Mouse (Mus musculus) retina, postnatal 1 day (tissue): ENCODE data around the gene Rbm20.

Experiments used
- DNase-seq: peaks from one replicate; pipeline ENCODE4 v3.0.0-alpha.2; 2012

Gene Rbm20

GRCm38 (mm10) chr19:53724053-53724452 lies 46.9 kb downstream of the Rbm20 start:
- no peak for DNase-seq

- DNase-seq = peak; percentile 36
Measured at GRCm38 (mm10) chr19:53726340-53726739, 49.2 kb downstream of the Rbm20 start.

DNA sequence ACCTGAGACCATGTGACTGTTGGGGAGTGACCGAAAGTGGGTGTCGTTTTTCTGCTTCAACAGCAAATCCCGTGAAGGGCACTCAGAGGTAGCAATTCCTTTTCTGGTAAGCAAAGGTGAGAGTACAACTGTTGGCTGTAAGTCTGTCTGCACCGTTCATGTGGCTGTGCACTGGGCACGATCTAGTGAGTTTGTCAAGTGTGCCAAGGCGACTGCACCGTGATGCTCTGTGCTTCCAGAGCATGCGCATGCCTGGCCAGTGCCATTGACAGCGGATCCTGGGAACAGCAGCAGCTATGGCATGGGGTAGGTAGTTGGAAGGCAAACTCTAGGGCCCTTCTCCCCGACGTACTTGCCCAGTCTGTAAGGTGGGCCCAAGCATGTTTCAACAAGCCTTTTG lies 49.6 kb downstream of the Rbm20 start:
- no peak for DNase-seq

DNA sequence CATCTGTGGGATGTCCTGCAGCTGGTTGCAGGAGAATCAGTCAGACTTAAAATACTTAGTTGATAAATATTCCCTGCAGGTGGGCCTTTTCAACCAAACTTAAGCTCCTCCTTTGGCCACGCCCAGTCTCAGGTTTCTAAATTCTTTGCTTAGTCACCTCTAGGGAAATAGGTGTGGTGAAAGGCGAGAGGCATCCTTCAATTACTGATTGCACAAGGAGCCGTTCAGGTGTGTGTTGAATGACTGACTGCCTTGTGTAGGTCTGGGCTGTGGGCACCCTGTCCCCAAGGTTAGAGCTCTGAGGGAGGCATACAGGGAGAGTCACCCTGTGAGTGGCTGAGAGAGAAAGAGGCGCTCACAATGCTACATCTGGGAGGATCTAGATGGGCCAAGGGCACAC lies 50.2 kb downstream of the Rbm20 start:
- no peak for DNase-seq

DNA sequence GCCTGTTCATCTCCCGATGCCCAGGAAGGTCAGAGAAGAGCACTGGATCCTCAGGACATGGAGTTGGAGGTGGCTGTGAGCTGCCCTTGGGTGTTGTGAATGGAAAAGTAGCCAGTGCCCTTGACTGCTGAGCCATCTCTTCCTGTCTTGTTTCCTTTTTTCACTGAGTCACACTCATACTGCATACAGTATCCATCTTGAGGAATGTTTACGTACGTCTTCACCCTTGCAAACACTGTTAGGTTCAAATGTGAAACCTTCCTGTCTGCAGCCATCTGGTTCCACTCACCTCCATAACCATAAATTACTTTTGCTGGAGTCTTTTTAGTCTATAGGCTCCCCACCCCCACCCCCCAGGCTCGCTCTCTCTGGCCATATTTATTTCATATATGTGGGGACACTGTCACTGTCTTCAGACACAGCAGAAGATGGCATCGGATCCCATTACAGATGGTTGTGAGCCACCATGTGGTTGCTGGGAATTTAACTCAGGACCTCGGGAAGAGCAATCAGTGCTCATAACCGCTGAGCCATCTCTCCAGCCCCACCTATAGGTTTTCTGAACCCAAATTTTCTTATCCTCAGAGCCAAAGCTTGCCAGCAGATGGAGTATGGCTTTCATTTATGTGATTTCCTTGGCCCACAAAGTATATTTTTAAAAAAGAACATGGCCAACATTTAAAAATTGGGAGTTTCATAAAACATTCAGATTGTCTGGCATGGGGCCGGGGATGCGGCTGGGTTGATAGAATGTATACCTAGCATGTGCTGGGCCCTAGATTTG lies 51.0 kb downstream of the Rbm20 start:
- no peak for DNase-seq

DNA sequence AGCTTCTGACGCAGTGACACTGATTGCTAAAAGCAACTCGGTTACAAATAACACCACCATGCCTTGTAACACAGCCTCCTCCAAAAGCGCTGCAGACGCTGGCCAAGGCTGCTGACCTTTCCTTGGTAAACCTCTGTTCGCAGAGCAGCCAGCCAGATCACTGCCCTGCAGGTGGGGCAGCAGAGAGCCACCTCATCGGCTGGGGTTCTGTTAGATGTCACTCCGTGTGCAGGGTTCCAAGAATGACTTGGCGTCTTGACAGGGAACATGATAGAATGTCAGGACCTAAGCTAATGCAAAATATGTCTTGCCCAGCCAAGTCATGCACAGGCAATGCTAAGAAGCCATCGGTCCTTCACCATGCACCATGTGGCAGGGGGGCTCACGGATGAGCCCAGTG lies 52.8 kb downstream of the Rbm20 start:
- DNase-seq = no peak

DNA sequence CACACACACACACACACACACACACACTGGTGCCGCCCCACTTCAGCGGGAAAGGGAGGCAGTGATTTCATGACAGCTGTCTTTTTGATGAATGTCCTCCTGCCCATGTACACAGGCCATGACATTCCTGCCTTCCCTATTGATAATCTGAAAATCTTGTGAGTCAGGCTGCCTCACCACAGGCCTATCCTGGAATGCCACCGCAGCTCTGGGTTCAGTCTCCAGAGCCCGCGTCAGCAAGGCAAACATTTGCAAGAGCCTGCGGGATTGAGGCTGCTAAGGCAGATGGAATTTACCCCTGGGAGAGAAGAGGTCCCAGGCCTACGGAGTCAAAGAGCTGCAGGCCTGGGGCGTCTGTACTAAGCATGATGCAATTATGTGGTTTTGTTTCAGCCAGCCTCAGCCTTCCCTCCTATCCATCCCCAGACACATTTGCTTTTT lies 54.7 kb downstream of the Rbm20 start:
- no peak for DNase-seq

- peak; percentile 20 for DNase-seq
Measured at GRCm38 (mm10) chr19:53734845-53735244, 57.7 kb downstream of the Rbm20 start.

- DNase-seq = no peak
Measured at GRCm38 (mm10) chr19:53738701-53739131, 61.6 kb downstream of the Rbm20 start.

GRCm38 (mm10) chr19:53739570-53740266 lies 62.6 kb downstream of the Rbm20 start:
- peak; percentile 35 for DNase-seq

- DNase-seq = peak; percentile 10
Measured at GRCm38 (mm10) chr19:53740750-53741380, 63.8 kb downstream of the Rbm20 start.

DNA sequence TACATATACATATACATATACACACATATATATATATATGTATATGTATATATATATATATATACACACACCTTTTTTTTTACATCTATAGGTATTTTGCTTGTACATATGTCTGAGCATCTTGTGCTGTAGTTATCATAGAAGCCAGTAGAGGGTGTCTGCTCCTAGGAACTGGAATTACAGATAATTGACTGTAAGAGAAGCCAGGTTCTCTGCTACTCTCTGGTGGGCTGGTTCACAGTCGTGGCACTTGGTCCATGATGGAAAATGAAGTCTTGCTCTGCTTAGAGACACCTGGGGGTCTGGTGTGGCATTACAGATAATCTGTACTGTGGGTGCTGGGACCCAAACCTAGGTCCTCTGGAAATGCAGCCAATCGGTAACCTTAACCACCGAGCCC lies 64.8 kb downstream of the Rbm20 start:
- DNase-seq = peak; percentile 60

DNA sequence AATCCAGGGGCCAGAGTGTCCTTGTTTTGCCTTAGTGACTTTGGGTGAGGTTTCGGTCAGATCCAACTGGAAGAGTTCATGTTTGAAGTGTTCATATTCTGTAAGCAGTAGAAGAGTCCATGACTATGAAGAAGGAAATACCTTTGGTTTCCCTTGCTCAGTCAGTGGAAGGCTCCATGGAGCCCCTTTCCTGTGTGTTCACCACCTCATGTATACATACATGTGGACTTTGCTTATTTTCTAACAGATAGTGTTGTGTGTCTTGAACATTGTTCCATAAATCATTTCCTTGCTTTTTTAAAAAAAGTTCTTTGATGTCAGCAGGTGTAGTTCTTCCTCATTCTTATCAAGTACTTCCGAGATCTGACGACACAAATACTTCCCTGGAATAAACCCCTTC lies 68.2 kb downstream of the Rbm20 start:
- DNase-seq = no peak

- no peak for DNase-seq
Measured at GRCm38 (mm10) chr19:53746116-53746515, 69.0 kb downstream of the Rbm20 start.

- no peak for DNase-seq
Measured at GRCm38 (mm10) chr19:53748236-53748775, 71.2 kb downstream of the Rbm20 start.

GRCm38 (mm10) chr19:53749326-53749725 lies 72.2 kb downstream of the Rbm20 start:
- no peak for DNase-seq

- DNase-seq = no peak
Measured at GRCm38 (mm10) chr19:53751420-53752185, 74.5 kb downstream of the Rbm20 start.

GRCm38 (mm10) chr19:53752993-53753392 lies 75.9 kb downstream of the Rbm20 start:
- peak; percentile 21 for DNase-seq

DNA sequence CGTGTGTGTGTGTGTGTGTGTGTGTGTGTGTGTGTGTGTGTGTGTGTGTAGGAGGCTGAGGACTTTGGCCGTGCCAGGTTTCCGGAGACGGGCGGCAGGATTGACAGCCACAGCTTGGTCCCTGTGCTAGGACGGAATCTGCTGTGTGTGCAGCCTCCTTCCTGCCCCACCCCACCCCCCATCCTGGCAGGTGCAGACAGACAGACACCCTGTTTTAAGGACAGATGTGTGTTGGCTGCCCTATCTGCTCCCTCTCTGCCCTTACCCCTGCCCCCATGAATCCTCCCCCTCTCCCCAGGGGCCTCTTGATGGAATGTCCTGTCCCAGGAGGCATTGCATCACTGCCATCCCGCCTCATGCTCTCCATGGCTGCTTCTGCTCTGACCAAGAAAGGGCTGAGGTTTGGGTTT lies 77.3 kb downstream of the Rbm20 start:
- DNase-seq = no peak

GRCm38 (mm10) chr19:53755346-53755745 lies 78.2 kb downstream of the Rbm20 start:
- DNase-seq = no peak

- no peak for DNase-seq
Measured at GRCm38 (mm10) chr19:53757432-53758109, 80.5 kb downstream of the Rbm20 start.

DNA sequence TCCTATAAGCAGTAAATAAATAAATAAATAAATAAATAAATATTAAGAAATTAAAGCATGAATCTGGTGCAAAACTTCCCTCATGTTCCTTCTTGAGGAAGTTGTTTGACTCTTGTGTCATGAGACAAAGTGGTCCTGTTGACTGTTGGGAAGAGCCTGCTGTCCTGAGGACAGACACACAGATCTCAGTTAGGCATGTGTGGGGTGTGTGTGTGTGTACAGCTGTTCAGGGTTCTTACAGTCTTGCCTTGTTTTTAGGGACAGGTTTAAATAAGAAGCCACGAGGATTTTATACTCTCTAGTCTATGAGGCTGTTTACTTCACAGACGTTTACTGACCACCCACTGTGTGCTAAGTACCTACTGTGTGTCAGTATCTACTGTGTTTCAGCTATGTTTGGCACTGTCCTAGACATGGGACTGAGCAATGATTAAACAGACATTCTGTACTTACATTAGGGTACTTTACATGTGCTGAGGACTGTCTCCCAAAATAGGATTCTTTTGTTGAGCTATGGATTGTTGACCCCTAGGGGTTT lies 81.8 kb downstream of the Rbm20 start:
- DNase-seq = no peak
